Mouse (Mus musculus): Measurements from ENCODE around the gene Ttc9. TPM values are rescaled to one million over a fixed set of nuclear protein-coding genes. Genes with fewer than 3 reads are reported as not detected.
A peak's percentile ranks its signal among the peaks of the same experiment; 100 is the strongest.

Gene Ttc9
- polyA plus RNA-seq, 1 experiment from 2014 or later, result 20.3 TPM

DNA sequence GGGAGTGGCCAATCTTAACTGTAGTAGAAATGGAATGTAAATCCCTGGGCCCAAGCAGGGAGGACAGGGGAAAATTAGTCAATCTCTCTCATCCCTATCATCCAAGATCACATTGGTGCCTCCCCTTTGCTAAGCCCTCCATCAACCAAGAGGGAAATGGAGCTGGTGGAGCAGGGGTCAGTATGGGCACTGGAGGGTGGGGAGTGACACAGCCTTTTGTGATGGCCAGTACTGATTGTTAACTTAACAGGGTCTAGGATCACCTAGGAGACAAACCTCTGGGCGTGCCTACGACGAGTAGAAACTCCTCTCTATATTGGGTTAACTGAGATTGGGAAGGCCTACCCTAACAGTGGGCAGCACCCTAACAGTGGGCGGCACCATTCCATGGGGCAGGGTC is 7.7 kb upstream of the Ttc9 start:
- H3K9me3 ChIP-seq (ENCODE audit: control insufficient read depth, low read length), result no peaks in the 10 kb centered on the region
- H3K27ac ChIP-seq (ENCODE audit: low read length), result no peak overlapping the region
- H3K36me3 ChIP-seq (ENCODE audit: control insufficient read depth, insufficient read depth), result no peaks in the 10 kb centered on the region
- H3K4me1 ChIP-seq (replicated peaks; ENCODE audit: control insufficient read depth, insufficient read depth, low read length), result 0 out of 2 replicates have a peak, but pooled peaks cover 3% of the 10 kb centered on the region
- no peak for ATAC-seq
- no peak overlapping the region for H3K4me3 ChIP-seq (replicated peaks; ENCODE audit: low read length)
- H3K4me2 ChIP-seq (ENCODE audit: low read length), result no peak overlapping the region
- H3K27me3 ChIP-seq (replicated peaks; ENCODE audit: control insufficient read depth, insufficient read depth, low read length), result no peaks in the 10 kb centered on the region
- WGBS, result 78% methylated on average over 4 of the region's 4 CpGs
- no peak overlapping the region for H3K9ac ChIP-seq (replicated peaks; ENCODE audit: low read depth, low read length)

DNA sequence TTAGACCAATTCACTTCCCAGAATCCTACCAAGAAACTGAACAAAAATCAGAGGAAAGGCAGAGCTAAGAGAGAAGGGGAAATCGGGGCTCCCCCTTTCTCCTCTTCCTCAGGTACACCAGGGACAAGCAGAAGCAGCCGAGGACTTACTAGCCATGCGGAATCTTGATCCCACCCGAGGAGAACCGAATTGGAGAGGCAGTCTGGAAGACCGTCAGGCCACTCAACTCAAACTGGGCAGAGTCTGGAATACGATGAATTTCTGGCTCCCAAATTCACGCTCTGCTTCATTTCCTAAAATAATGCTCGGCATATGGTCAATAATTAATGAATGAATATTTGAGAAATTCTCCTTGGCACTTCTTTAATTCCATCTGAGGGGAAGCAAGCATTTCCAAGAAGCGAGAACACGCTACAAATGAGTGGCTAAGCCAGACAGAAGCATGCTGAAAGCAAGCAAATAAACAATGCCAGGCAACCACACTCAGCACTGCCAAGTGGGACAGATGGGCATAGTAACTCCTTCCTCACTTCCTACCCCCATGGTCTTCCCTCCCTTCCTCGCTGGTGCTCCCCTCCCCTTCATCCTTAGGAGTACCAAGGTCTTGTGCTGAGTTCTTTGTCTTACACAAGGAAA is 4.7 kb upstream of the Ttc9 start:
- ATAC-seq, result peak; percentile 62; the same call in 1 of the 2 replicates
- Histone ChIP-seq H3K27me3 (replicated peaks; ENCODE audit: control insufficient read depth, insufficient read depth, low read length) (no peaks in the 10 kb centered on the region), H3K9me3 (ENCODE audit: control insufficient read depth, low read length) (no peaks in the 10 kb centered on the region), H3K36me3 (ENCODE audit: control insufficient read depth, insufficient read depth) (no peaks in the 10 kb centered on the region), H3K4me1 (replicated peaks; ENCODE audit: control insufficient read depth, insufficient read depth, low read length) (peaks cover 8% of the 10 kb centered on the region; the same call in 1 of the 2 replicates), H3K9ac (replicated peaks; ENCODE audit: low read depth, low read length) (no peak overlapping the region), H3K4me2 (ENCODE audit: low read length) (no peak overlapping the region), H3K4me3 (replicated peaks; ENCODE audit: low read length) (no peak overlapping the region), H3K27ac (ENCODE audit: low read length) (no peak overlapping the region)
- 55% methylated on average over 12 of the region's 12 CpGs for WGBS

DNA sequence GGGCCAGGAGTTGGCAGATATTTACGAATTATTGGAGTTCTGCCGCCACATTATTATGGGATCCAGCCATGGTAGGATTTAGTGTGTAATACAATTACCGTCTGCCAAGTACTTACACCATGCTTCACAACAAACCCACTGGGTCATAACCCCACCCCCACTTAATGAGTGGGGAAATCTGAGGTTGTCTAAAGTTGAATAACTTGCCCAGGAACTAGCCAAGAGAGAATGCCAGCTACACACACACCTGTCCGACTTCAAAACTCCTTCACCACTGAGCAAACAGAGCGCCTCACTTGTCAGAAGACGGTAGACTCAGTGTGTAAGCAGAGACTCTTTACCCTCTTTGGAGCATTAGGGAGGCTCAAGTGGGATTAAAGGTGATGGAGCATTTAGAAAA is 3.6 kb upstream of the Ttc9 start:
- H3K27me3 ChIP-seq (replicated peaks; ENCODE audit: control insufficient read depth, insufficient read depth, low read length), result no peaks in the 10 kb centered on the region
- peaks cover 15% of the 10 kb centered on the region for H3K4me1 ChIP-seq (replicated peaks; ENCODE audit: control insufficient read depth, insufficient read depth, low read length)
- H3K9ac ChIP-seq (replicated peaks; ENCODE audit: low read depth, low read length), result no peak overlapping the region
- no peaks in the 10 kb centered on the region for H3K9me3 ChIP-seq (ENCODE audit: control insufficient read depth, low read length)
- no peaks in the 10 kb centered on the region for H3K36me3 ChIP-seq (ENCODE audit: control insufficient read depth, insufficient read depth)
- no peak overlapping the region for H3K27ac ChIP-seq (ENCODE audit: low read length)
- no peak overlapping the region for H3K4me2 ChIP-seq (ENCODE audit: low read length)
- ATAC-seq, result no peak
- WGBS, result 72% methylated on average over 6 of the region's 6 CpGs
- no peak overlapping the region for H3K4me3 ChIP-seq (replicated peaks; ENCODE audit: low read length)

DNA sequence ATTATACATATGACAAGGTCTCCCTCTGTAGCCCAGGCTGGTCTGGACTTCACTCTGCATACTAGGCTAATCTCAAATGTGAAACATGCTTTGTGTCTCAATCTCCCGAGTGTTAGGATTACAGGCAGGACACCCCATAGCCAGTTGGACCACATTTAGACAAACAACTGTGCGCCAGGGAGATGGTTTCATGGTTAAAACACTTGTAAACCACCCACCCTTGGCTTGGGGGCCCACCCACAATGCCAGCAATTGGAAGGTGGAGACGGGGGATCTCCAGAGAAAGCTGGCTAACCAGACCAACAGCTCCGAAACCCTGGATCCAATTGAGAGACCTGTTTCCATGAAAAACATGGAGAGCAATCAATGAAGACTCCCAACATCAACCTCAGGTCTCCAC is 3.0 kb upstream of the Ttc9 start:
- no peak for ATAC-seq
- H3K9ac ChIP-seq (replicated peaks; ENCODE audit: low read depth, low read length), result no peak overlapping the region
- no peaks in the 10 kb centered on the region for H3K9me3 ChIP-seq (ENCODE audit: control insufficient read depth, low read length)
- no peaks in the 10 kb centered on the region for H3K27me3 ChIP-seq (replicated peaks; ENCODE audit: control insufficient read depth, insufficient read depth, low read length)
- H3K4me1 ChIP-seq (replicated peaks; ENCODE audit: control insufficient read depth, insufficient read depth, low read length), result peaks cover 22% of the 10 kb centered on the region
- no peak overlapping the region for H3K27ac ChIP-seq (ENCODE audit: low read length)
- no peak overlapping the region for H3K4me3 ChIP-seq (replicated peaks; ENCODE audit: low read length)
- WGBS, result 84% methylated on average over 4 of the region's 4 CpGs
- no peaks in the 10 kb centered on the region for H3K36me3 ChIP-seq (ENCODE audit: control insufficient read depth, insufficient read depth)
- H3K4me2 ChIP-seq (ENCODE audit: low read length), result no peak overlapping the region

DNA sequence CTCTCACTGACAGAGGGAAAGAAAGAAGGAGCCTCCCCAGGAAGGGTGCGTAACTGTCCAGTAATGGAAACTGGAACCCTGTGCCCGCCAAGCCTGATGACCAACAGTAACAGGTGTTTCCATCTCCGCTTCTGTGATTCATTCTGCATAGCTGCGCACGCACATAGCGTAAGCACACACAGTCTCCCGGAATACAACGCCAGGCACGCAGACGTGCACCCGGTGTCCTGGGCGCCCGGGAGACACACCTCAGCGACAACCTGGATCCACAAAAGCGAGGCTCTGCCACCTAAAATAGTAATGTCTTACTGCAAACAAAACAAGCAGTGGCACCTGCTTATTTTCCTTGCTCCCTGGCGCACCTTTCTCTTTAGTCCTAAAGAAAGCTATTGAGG is 532 bp upstream of the Ttc9 start:
- H3K4me1 ChIP-seq (replicated peaks; ENCODE audit: control insufficient read depth, insufficient read depth, low read length), result peaks cover 28% of the 10 kb centered on the region
- WGBS, result 1% methylated on average over 16 of the region's 16 CpGs
- H3K9me3 ChIP-seq (ENCODE audit: control insufficient read depth, low read length), result no peaks in the 10 kb centered on the region
- peak overlapping the region; percentile 96 for H3K27ac ChIP-seq (ENCODE audit: low read length)
- peak overlapping the region; percentile 75 for H3K4me3 ChIP-seq (replicated peaks; ENCODE audit: low read length)
- peak overlapping the region; percentile 74 for H3K4me2 ChIP-seq (ENCODE audit: low read length)
- peak overlapping the region; percentile 92 for H3K9ac ChIP-seq (replicated peaks; ENCODE audit: low read depth, low read length)
- no peaks in the 10 kb centered on the region for H3K27me3 ChIP-seq (replicated peaks; ENCODE audit: control insufficient read depth, insufficient read depth, low read length)
- H3K36me3 ChIP-seq (ENCODE audit: control insufficient read depth, insufficient read depth), result no peaks in the 10 kb centered on the region
- peak; percentile 66 for ATAC-seq

DNA sequence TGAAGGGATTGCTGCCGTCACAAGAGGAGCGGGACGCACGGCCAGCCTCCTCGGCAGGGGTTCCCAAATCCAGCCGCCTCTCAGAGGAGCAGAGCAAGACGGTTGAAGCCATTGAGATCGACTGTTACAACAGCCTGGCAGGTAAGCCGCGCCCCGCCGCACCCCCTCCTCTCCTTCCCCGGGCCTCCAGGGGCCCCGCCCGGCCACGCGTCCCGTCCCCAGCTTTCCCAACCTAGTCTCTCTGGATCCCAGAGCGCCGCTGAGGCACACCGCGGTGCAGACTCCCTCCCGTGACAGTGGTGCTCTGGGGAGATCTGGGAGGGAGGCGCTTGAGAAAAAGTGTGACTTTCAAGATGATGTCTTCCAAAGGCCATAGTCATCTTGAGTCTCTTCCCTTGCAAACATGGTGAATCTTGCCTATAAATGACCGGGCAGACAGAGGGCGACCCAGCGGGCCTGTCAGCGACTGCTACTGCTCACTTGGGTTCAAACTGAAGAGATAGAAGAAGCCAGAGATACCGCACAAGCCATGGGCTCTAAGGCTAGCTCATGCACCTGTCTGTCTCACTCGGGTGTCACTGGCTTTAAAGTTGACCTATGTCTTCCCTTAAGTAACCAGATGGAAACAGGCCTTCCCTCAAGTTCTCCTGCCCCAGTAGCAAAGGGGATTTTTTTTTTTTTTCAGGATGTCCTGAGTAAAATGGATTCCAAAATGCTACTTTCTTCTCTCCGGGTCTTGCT is 782 bp downstream of the Ttc9 start:
- H3K4me2 ChIP-seq (ENCODE audit: low read length), result peak overlapping the region; percentile 74
- peak overlapping the region; percentile 96 for H3K27ac ChIP-seq (ENCODE audit: low read length)
- peak; percentile 45 for ATAC-seq
- H3K9ac ChIP-seq (replicated peaks; ENCODE audit: low read depth, low read length), result peak overlapping the region; percentile 92
- no peaks in the 10 kb centered on the region for H3K27me3 ChIP-seq (replicated peaks; ENCODE audit: control insufficient read depth, insufficient read depth, low read length)
- 2% methylated on average over 31 of the region's 31 CpGs for WGBS
- H3K4me1 ChIP-seq (replicated peaks; ENCODE audit: control insufficient read depth, insufficient read depth, low read length), result peaks cover 28% of the 10 kb centered on the region
- H3K36me3 ChIP-seq (ENCODE audit: control insufficient read depth, insufficient read depth), result no peaks in the 10 kb centered on the region
- H3K4me3 ChIP-seq (replicated peaks; ENCODE audit: low read length), result peak overlapping the region; percentile 75
- no peaks in the 10 kb centered on the region for H3K9me3 ChIP-seq (ENCODE audit: control insufficient read depth, low read length)

DNA sequence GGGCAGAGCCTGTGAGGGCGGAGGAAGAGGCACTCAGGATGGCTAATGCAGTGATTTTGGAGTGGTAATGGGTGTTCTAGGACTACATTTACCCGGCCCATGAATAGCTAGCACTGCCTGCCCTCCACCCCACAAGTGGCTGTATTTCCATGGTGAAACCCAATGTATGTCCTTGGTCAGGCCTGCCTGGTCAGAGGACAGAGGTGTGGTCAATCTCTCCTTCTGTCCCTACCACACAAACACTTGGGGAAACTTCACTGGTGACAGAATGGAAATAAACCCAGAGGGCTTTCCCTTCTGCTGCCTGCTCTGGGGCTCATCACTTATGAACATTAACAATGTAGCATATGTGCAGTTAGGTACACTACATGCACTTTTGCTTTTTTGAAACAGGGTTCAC is 2.2 kb downstream of the Ttc9 start:
- no peak overlapping the region for H3K4me3 ChIP-seq (replicated peaks; ENCODE audit: low read length)
- H3K9ac ChIP-seq (replicated peaks; ENCODE audit: low read depth, low read length), result no peak overlapping the region
- peak overlapping the region; percentile 74 for H3K4me2 ChIP-seq (ENCODE audit: low read length)
- WGBS, result 93% methylated on average over 2 of the region's 2 CpGs
- H3K4me1 ChIP-seq (replicated peaks; ENCODE audit: control insufficient read depth, insufficient read depth, low read length), result peaks cover 28% of the 10 kb centered on the region
- H3K27ac ChIP-seq (ENCODE audit: low read length), result no peak overlapping the region
- no peak for ATAC-seq
- no peaks in the 10 kb centered on the region; the same call in 1 of the 2 replicates for H3K36me3 ChIP-seq (ENCODE audit: control insufficient read depth, insufficient read depth)
- no peaks in the 10 kb centered on the region for H3K27me3 ChIP-seq (replicated peaks; ENCODE audit: control insufficient read depth, insufficient read depth, low read length)
- no peaks in the 10 kb centered on the region for H3K9me3 ChIP-seq (ENCODE audit: control insufficient read depth, low read length)

DNA sequence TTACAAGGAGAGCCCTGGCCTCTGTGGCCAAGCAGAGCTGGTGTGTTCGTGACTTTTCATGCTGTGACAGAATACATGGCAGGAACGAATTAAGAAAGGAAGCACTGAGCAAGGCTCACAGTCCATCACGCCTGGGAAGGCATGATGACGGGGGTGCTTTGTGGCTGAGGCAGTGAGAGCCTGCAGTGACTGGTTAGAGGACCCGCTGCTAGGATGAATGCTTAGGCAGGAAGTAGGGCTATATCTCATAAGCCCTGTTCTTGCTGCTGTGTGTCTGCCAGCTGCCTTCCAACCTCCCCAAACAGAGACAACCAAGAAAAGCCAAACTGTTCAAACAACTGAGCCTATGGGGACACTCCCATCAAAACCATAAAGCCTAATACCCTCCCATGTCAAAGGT is 9.6 kb downstream of the Ttc9 start:
- Histone ChIP-seq H3K27ac (ENCODE audit: low read length) (no peak overlapping the region), H3K9me3 (ENCODE audit: control insufficient read depth, low read length) (no peaks in the 10 kb centered on the region), H3K27me3 (replicated peaks; ENCODE audit: control insufficient read depth, insufficient read depth, low read length) (no peaks in the 10 kb centered on the region), H3K36me3 (ENCODE audit: control insufficient read depth, insufficient read depth) (no peaks in the 10 kb centered on the region; the same call in 1 of the 2 replicates), H3K4me2 (ENCODE audit: low read length) (no peak overlapping the region), H3K9ac (replicated peaks; ENCODE audit: low read depth, low read length) (no peak overlapping the region), H3K4me3 (replicated peaks; ENCODE audit: low read length) (no peak overlapping the region), H3K4me1 (replicated peaks; ENCODE audit: control insufficient read depth, insufficient read depth, low read length) (peaks cover 13% of the 10 kb centered on the region)
- no peak for ATAC-seq
- 64% methylated on average over 5 of the region's 5 CpGs for WGBS

DNA sequence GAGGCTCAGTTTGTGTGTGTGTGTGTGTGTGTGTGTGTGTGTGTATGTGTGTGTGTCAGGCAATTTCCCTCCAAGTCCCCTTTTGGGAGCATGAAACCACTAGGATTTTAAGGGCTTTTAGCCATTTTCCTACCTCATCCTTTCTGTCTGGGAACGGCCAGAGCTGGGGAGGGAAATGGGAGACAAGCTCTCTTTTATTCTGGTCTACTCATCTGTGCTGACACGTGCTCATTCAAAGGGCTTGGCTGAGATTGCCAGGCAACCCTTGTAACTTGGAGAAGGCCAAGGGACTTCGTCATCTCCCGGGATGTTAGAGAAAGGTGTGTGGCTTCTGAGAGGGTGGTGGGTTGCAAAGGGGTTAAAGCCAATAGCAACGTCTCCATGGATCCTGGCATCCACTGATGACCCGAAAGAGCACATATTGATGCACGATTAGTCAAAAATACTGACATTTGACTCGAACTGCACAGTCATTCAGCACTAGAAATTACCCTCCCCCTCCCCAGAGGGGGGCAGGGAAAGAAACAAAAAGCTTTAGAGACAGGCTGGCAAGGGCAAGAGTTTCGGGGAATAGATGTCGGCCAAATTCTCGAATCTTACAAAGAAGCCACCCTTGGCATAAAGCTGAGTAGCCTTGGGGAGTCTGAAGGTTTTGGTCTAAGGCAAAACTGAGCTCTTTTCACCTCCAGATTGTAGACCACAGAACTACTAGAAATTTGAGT is 11.5 kb downstream of the Ttc9 start:
- WGBS, result 10% methylated on average over 11 of the region's 11 CpGs
- 0 out of 2 replicates have a peak overlapping the region, but pooled peaks have one; percentile 29 for H3K27ac ChIP-seq (ENCODE audit: low read length)
- no peaks in the 10 kb centered on the region for H3K27me3 ChIP-seq (replicated peaks; ENCODE audit: control insufficient read depth, insufficient read depth, low read length)
- no peaks in the 10 kb centered on the region for H3K9me3 ChIP-seq (ENCODE audit: control insufficient read depth, low read length)
- no peak overlapping the region for H3K4me3 ChIP-seq (replicated peaks; ENCODE audit: low read length)
- ATAC-seq, result peak; percentile 84
- H3K9ac ChIP-seq (replicated peaks; ENCODE audit: low read depth, low read length), result no peak overlapping the region
- H3K4me1 ChIP-seq (replicated peaks; ENCODE audit: control insufficient read depth, insufficient read depth, low read length), result peaks cover 21% of the 10 kb centered on the region
- H3K4me2 ChIP-seq (ENCODE audit: low read length), result 0 out of 2 replicates have a peak overlapping the region, but pooled peaks have one; percentile 1
- H3K36me3 ChIP-seq (ENCODE audit: control insufficient read depth, insufficient read depth), result no peaks in the 10 kb centered on the region; the same call in 1 of the 2 replicates

All from forebrain, embryonic 16.5 days (tissue).